9 mouse cellular contexts compared by ENCODE assay signal in the genomic region with DNA sequence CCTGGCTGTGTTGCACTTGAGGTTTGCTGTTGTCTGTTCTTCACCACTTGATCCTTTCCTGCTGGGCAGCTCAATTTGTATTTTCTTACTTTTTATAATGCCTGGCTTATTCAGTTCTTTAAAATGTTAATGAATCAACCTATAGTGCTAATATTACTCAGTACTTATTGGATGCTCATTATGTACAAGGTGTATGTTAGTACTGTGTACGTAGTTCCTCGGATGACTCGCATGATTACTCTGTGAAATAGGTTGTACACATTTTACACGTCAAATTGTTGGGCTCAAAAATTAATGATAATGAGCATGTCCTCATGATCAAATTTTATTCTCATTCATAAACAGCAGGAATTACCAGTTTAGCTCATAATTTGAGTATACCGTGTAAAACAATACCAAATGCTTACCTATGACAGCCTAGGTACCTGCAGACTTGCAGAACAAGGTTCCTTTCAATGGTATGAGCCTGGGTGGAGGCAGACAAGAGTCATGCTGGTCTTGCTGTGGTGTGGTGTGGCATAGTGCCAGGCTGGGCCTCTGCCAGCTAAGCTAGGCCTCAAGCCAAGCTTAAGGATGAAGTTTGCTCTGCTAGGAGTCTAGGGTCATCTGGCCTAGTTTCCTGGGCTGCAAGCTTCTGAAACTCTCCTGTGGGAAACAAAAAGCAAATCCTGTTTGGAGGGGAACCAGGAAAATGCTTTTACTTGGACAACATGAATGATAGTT. TPM values are rescaled to one million over a fixed set of nuclear protein-coding genes. Genes with fewer than 3 reads are reported as not detected.
A peak's percentile ranks its signal among the peaks of the same experiment; 100 is the strongest.
DNase-seq lines count a peak whose midpoint lies in the region; ATAC-seq and TF ChIP-seq lines count a peak whose summit lies in the region.
"Had no signal": no experiment of that assay in that cellular context is flagged by ENCODE, and none has a peak within 500 bp of the region (broad histone marks: within the 10 kb centered on the region; RNA-seq: fewer than 3 reads in every experiment).

No protein-coding gene starts in this region.

- peaks cover 55% of the 10 kb centered on the region for H3K36me3 ChIP-seq in liver, embryonic 16.5 days (ENCODE audit: control insufficient read depth, insufficient read depth)
- no peaks in the 10 kb centered on the region for H3K36me3 ChIP-seq in kidney, postnatal 0 days (ENCODE audit: insufficient read depth, low read length)
- H3K36me3 ChIP-seq: limb, embryonic 15.5 days had no signal

- TF ChIP-seq CTCF in gastrocnemius, adult 2 months (IDR thresholded peaks at IDR 0.05) = no peak
- no peak for TF ChIP-seq CTCF in kidney, postnatal 0 days (IDR thresholded peaks at IDR 0.05; ENCODE audit: low read depth)

- H3K9me3 ChIP-seq in liver, embryonic 16.5 days (replicated peaks; ENCODE audit: control insufficient read depth, low read length) = no peaks in the 10 kb centered on the region
- no peaks in the 10 kb centered on the region for H3K9me3 ChIP-seq in kidney, postnatal 0 days (replicated peaks; ENCODE audit: low read length)
- H3K9me3 ChIP-seq: limb, embryonic 15.5 days had no signal

- 90% methylated on average over 5 of the region's 5 CpGs for WGBS in liver, embryonic 16.5 days (ENCODE audit: insufficient replicate concordance)
- WGBS in kidney, postnatal 0 days = 86% methylated on average over 5 of the region's 5 CpGs

- intact Hi-C loops in gastrocnemius, adult 2 months (cut with DNase I) = no loop called here

- no peak overlapping the region for H3K4me2 ChIP-seq in liver, embryonic 16.5 days (ENCODE audit: low read depth, low read length)
- H3K4me2 ChIP-seq in kidney, postnatal 0 days (ENCODE audit: low read length) = no peak overlapping the region
- H3K4me2 ChIP-seq: limb, embryonic 15.5 days had no signal

- no peak for DNase-seq in liver
- DNase-seq in brain, adult 2 months (ENCODE audit: low read depth, low spot score) = peak; percentile 81
- peak; percentile 89 for DNase-seq in gastrocnemius, adult 2 months
- peak; percentile 27 for DNase-seq in kidney, postnatal 0 days (ENCODE audit: low spot score)
- DNase-seq in lung, postnatal 10 days = peak; percentile 89
- DNase-seq in urinary bladder, adult 18-20 months (ENCODE audit: low spot score in 2 of 2) = peak; percentile 78

- no peak overlapping the region for H3K27ac ChIP-seq in liver, embryonic 16.5 days (ENCODE audit: low read length)
- H3K27ac ChIP-seq in gastrocnemius, adult 2 months = peak overlapping the region; percentile 58
- H3K27ac ChIP-seq in kidney, postnatal 0 days = no peak overlapping the region
- H3K27ac ChIP-seq: limb, embryonic 15.5 days had no signal

- peaks cover 10% of the 10 kb centered on the region for H3K4me1 ChIP-seq in liver, embryonic 16.5 days (ENCODE audit: control insufficient read depth, low read depth, low read length)
- no peaks in the 10 kb centered on the region for H3K4me1 ChIP-seq in kidney, postnatal 0 days (replicated peaks; ENCODE audit: insufficient read depth, low read length)

- no peaks in the 10 kb centered on the region for H3K27me3 ChIP-seq in liver, embryonic 16.5 days (ENCODE audit: control insufficient read depth, insufficient read depth, low read depth, low read length)
- no peaks in the 10 kb centered on the region for H3K27me3 ChIP-seq in kidney, postnatal 0 days (ENCODE audit: insufficient read depth, low read length)
- H3K27me3 ChIP-seq: limb, embryonic 15.5 days had no signal

- H3K9ac ChIP-seq in liver, embryonic 16.5 days (ENCODE audit: low read depth, low read length) = no peak overlapping the region
- H3K9ac ChIP-seq in kidney, postnatal 0 days (ENCODE audit: low read depth, low read length) = no peak overlapping the region
- H3K9ac ChIP-seq: limb, embryonic 15.5 days had no signal

- H3K4me3 ChIP-seq in liver, embryonic 16.5 days (ENCODE audit: low read depth, low read length) = no peak overlapping the region
- H3K4me3 ChIP-seq in gastrocnemius, adult 2 months = no peak overlapping the region
- no peak overlapping the region for H3K4me3 ChIP-seq in kidney, postnatal 0 days (replicated peaks; ENCODE audit: low read depth, low read length)
- H3K4me3 ChIP-seq: limb, embryonic 15.5 days had no signal

- peak; percentile 44; the same call in 1 of the 2 replicates for ATAC-seq in liver, embryonic 16.5 days (ENCODE audit: low read depth)
- peak; percentile 71 for ATAC-seq in kidney, postnatal 0 days (replicated peaks; ENCODE audit: low FRiP score, low read depth)
- ATAC-seq in activated CD4-positive, CD25-positive, alpha-beta regulatory T cell, adult 4 months = no peak

RNA-seq across cellular contexts. Expression of gene Ell2, which starts 45.8 kb away (rescaled TPM):
- 30.3 and 31.2 TPM in 2 replicates for polyA plus RNA-seq in liver, embryonic 16.5 days (2015; fragmentation: Nextera tagmentation; extraction: Ambion mirVana)
- 10 to 100 TPM; 30.9 to 67.0 TPM for total RNA-seq in gastrocnemius, adult 2 months (2021)
- 5.3 and 5.8 TPM in 2 replicates for polyA plus RNA-seq in kidney, postnatal 0 days (2015; fragmentation: Nextera tagmentation; extraction: Ambion mirVana)
- 1 to 10 TPM; 3.1 to 4.5 TPM for polyA plus RNA-seq in activated CD4-positive, CD25-positive, alpha-beta regulatory T cell, adult 4 months (2017; shearing (Covaris generic))
